Mouse (Mus musculus): ENCODE results near the gene Emd. TPM values are rescaled to one million over a fixed set of nuclear protein-coding genes. Genes with fewer than 3 reads are reported as not detected.

Gene Emd
- polyA plus RNA-seq, 1 experiment from 2014 or later: 24.9 TPM

Small RNA genes lying within 50 kb of the gene (microRNA-seq; reads per million reads assigned to microRNA genes)
- gene Mir7091: not detected

Other genes starting within 250 kb of the Emd start
- gene Irak1, start 230.8 kb upstream of the Emd start, polyA plus RNA-seq (2015; fragmentation: Nextera tagmentation; extraction: Ambion mirVana): 57.7 and 61.6 TPM in 2 replicates
- not detected in 2 replicates for gene Opn1mw, start 127.2 kb upstream of the Emd start, polyA plus RNA-seq (2015; fragmentation: Nextera tagmentation; extraction: Ambion mirVana)
- 11.5 and 11.6 TPM in 2 replicates for gene Mecp2, start 119.3 kb upstream of the Emd start, polyA plus RNA-seq (2015; fragmentation: Nextera tagmentation; extraction: Ambion mirVana)
- gene Tex28, start 86.8 kb upstream of the Emd start, polyA plus RNA-seq (2015; fragmentation: Nextera tagmentation; extraction: Ambion mirVana): not detected in 2 replicates
- gene Tktl1, start 77.4 kb upstream of the Emd start, polyA plus RNA-seq (2015; fragmentation: Nextera tagmentation; extraction: Ambion mirVana): not detected in 2 replicates
- gene Flna, start 4.9 kb upstream of the Emd start, polyA plus RNA-seq (2015; fragmentation: Nextera tagmentation; extraction: Ambion mirVana): 372 and 374 TPM in 2 replicates
- gene Rpl10, start 16.1 kb downstream of the Emd start, polyA plus RNA-seq (2015; fragmentation: Nextera tagmentation; extraction: Ambion mirVana): 826 and 850 TPM in 2 replicates
- 81.9 and 91.7 TPM in 2 replicates for gene Taz, start 27.2 kb downstream of the Emd start, polyA plus RNA-seq (2015; fragmentation: Nextera tagmentation; extraction: Ambion mirVana)
- gene Dnase1l1, start 27.6 kb downstream of the Emd start, polyA plus RNA-seq (2015; fragmentation: Nextera tagmentation; extraction: Ambion mirVana): 17.4 and 18.6 TPM in 2 replicates
- gene Atp6ap1, start 42.4 kb downstream of the Emd start, polyA plus RNA-seq (2015; fragmentation: Nextera tagmentation; extraction: Ambion mirVana): 141 and 153 TPM in 2 replicates
- 204 and 211 TPM in 2 replicates for gene Gdi1, start 50.3 kb downstream of the Emd start, polyA plus RNA-seq (2015; fragmentation: Nextera tagmentation; extraction: Ambion mirVana)
- gene Fam50a, start 58.3 kb downstream of the Emd start, polyA plus RNA-seq (2015; fragmentation: Nextera tagmentation; extraction: Ambion mirVana): 64.9 and 65.6 TPM in 2 replicates
- 7.5 and 9.9 TPM in 2 replicates for gene Plxna3, start 74.4 kb downstream of the Emd start, polyA plus RNA-seq (2015; fragmentation: Nextera tagmentation; extraction: Ambion mirVana)
- gene Lage3, start 98.9 kb downstream of the Emd start, polyA plus RNA-seq (2015; fragmentation: Nextera tagmentation; extraction: Ambion mirVana): 109 and 117 TPM in 2 replicates
- 85.5 and 86.2 TPM in 2 replicates for gene Ubl4a, start 118.5 kb downstream of the Emd start, polyA plus RNA-seq (2015; fragmentation: Nextera tagmentation; extraction: Ambion mirVana)
- 19.1 and 21.8 TPM in 2 replicates for gene Slc10a3, start 118.7 kb downstream of the Emd start, polyA plus RNA-seq (2015; fragmentation: Nextera tagmentation; extraction: Ambion mirVana)
- 42.5 and 45.8 TPM in 2 replicates for gene Fam3a, start 138.6 kb downstream of the Emd start, polyA plus RNA-seq (2015; fragmentation: Nextera tagmentation; extraction: Ambion mirVana)
- 21.0 and 21.1 TPM in 2 replicates for gene Ikbkg, start 138.6 kb downstream of the Emd start, polyA plus RNA-seq (2015; fragmentation: Nextera tagmentation; extraction: Ambion mirVana)
- 44.1 and 51.2 TPM in 2 replicates for gene G6pdx, start 174.5 kb downstream of the Emd start, polyA plus RNA-seq (2015; fragmentation: Nextera tagmentation; extraction: Ambion mirVana)
- not detected in 2 replicates for gene Gm6880, start 226.7 kb downstream of the Emd start, polyA plus RNA-seq (2015; fragmentation: Nextera tagmentation; extraction: Ambion mirVana)

Measured in lung, embryonic 16.5 days (tissue).